Mouse (Mus musculus): ENCODE data around the gene 1110032F04Rik. TPM values are rescaled to one million over a fixed set of nuclear protein-coding genes. Genes with fewer than 3 reads are reported as not detected.
A peak's percentile ranks its signal among the peaks of the same experiment; 100 is the strongest.

Gene 1110032F04Rik
- total RNA-seq (2015; ENCODE audit: low replicate concordance) = not detected in 2 replicates
- not detected in 2 replicates for total RNA-seq (2017; ENCODE audit: low replicate concordance)

DNA sequence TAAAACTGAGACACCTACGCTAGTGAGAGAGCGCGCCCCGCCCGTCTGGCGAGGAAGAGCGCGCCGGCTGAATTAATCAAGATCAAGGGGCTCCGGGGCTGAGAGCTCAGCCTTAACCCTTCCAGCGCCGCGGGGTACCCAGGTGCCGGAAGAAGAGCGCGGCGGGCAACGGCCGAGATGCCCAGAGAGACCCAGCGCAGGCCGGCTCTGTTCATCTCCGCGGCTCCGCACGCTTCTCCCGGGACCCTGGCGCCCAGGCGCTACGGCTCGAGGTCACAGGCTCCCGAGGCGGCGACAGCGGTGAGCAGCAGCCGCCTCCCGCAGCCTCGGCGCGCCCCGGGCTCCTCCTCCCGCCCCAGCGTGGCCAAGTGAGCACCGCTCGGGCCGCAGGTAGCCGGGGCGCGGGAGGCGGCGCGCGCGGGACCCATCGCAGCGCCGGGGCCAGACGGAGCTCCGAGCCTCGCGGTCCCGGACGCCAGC lies at the start of gene 1110032F04Rik:
1110032F04Rik (plus strand) TSS at position 376 of the 480 bp plus-strand sequence.
- no peak for ATAC-seq (replicated peaks; ENCODE audit: low FRiP score, poor library complexity, severe bottlenecking)

DNA sequence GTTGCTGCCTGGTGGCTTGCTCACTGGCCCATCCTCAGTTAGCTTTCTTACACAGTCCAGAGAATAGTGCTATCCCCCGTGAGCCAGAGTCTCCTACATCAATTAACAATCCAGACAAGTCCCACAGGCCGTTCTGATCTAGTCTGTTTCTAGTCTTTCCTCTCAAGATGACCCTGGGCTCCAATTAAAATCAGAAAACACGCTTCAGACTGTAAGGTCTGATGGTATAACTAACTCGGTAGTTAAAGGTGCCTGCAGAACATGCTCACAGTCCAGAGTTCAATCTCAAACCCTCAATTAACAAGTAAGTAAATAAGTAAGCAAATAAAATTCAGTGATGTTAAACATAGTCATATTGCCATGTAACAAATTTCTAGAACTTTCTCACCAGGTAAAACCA lies 48.0 kb upstream of the 1110032F04Rik start:
- ATAC-seq (replicated peaks; ENCODE audit: low FRiP score, poor library complexity, severe bottlenecking) = no peak

DNA sequence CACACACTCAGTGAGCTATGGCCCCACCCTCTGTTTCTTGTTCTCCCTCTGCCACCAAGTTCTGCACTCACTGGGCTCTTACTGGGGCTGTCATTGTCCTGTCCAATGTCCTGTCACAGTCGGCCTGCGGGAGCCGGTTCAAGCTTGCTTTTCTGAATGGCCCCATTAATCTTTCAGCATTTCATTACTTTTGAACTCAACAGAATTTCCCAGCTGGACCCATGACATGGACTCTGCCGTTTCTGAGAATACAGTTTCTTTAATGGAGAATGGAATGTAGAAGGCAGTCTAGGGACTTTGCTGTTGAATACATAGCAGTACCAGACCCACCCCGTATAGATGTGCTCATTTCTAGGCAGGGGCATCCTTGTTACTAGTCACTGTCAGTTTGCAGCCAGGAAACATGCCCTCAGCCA lies 47.5 kb upstream of the 1110032F04Rik start:
- ATAC-seq (replicated peaks; ENCODE audit: low FRiP score, poor library complexity, severe bottlenecking) = no peak

DNA sequence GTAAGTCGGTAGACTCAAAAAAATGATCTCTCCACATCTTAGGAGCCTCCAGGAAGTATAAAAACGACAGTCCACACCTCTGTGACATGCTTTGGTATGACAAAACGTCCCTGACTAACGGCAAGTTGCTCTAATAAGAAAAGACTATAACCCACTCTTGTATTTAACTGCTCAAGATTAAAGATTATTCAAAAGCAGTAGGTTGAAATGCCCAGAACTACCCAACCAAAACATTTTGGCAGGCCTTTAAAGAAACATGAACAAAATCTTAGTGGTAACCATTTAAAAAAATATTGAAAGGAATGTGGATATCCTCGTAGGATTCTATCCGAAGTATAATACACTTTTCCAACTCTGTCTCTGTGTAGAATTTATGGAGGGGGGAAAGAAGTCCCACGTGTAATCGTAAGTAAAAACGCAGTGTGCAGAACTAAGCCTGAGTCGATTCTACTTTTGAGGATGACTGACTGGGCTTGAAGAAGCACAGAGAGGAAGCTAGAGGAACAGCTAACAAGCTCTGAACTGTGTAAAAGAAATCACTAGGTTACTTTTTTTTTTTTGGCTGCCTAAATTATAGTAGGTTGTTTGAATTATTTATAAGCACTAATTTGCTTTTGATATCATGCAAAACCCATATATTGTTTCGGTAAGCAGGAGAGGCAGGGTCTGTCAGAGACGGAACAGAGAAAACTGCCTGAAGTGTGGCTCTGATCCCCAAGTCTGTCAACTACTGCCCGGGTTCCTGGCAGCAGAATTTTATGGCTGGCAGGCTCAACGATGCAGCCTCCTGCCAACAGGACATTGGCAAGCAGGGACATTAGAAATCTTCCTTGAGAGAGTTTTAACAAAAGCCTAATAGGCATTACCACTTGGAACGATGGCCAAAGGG lies 45.3 kb upstream of the 1110032F04Rik start:
- ATAC-seq (replicated peaks; ENCODE audit: low FRiP score, poor library complexity, severe bottlenecking) = no peak

DNA sequence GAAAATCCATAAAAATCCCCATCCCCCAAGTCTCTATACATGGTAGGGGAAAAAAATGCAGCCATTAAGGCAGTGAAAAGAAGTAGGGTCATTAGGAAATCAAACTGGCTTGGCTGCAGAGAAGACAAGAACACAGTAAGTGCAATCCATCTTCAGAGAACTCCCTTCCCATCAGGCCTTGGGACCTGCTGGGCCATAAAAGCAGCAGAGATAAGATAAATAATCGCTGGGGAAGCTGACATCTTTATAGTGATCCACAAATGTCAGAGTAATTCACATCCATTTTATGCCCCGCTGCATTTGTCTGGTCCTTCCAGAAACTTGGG lies 44.7 kb upstream of the 1110032F04Rik start:
- ATAC-seq (replicated peaks; ENCODE audit: low FRiP score, poor library complexity, severe bottlenecking) = no peak

DNA sequence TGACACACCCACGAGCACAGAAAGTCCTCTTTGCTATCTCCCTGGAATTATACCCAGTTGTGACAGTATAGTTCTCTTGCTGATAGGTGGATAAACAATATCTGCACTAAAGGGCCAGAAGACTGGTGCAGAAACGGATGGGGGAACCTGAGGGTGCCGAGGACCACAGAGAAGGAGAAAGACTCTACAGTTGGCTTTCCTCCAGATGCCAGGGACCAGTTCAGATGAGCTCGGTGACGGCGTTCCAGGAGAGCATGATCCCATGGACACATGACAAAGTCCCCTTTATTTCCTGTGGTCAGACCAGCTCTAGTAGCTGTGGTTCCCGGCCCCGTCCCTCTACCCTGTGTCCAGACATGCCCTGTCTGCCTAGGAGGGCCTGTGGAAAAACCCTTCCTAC lies 44.2 kb upstream of the 1110032F04Rik start:
- no peak for ATAC-seq (replicated peaks; ENCODE audit: low FRiP score, poor library complexity, severe bottlenecking)

DNA sequence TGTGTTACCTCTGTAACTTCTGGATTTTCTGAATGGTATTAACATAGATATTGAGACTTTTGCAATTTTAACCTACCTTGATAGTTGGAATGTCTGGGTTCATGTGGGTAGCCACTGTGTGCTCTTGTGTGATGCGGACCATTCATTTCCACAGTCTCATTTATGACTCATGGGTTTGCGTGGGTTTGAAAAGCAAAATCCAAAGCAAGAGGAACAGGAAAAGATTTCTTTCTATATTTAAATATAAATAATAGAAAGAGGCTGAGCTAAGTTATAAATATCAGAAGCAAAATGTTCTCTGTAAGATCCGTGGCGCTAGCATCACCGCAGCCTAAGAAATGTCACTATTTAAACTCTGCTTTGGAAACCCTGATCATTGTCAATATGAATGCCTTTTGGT lies 41.7 kb upstream of the 1110032F04Rik start:
- no peak for ATAC-seq (replicated peaks; ENCODE audit: low FRiP score, poor library complexity, severe bottlenecking)

DNA sequence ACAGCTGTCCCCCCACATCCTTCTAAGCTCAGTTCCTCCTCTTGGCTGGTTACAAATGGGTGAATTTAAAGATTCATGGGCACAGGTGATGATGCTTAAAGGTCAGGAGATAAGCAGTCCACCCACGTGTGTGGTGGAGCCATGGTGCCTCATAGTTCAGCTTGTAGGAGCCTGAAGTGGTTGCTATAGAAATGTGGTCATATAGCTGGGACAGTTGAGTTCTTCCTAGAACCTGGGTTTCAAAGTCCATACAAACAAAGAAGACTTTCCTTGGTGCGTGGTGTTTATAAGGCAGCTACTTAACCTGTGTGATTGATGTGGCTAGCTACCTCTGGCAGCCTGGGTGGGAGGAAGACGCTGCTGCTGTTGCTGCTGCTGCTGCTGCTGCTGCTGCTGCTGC lies 39.4 kb upstream of the 1110032F04Rik start:
- ATAC-seq (replicated peaks; ENCODE audit: low FRiP score, poor library complexity, severe bottlenecking) = no peak

DNA sequence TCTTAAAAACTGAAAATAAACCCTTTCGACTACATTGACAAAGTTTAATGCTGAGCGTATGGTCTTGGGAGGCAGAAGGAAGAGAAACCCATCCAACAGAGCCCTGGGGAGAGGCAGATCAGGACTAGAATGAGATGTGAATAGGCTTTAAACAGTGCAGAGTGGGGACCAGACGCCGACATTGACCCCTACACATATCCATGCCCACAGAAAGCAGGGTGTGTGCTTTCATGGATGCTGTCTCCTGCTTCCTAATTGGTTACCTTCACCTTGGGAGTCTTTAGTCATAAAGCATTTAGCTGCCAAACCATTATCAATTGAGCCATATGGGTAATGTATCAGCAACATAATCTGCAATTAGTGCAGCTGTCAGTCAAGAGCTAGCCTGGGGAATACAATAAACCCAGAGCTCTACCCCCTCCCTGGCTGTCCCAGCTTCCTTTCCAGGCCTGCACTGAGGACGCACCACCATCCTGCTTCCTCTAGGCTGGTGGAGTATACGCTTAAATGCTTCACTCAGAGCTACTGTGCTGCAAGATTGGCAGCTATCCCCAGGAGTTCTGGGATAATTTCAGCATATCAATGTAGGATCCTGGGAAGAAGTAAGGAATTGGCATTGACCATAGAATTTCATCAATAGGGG lies 32.4 kb upstream of the 1110032F04Rik start:
- ATAC-seq (replicated peaks; ENCODE audit: low FRiP score, poor library complexity, severe bottlenecking) = no peak

DNA sequence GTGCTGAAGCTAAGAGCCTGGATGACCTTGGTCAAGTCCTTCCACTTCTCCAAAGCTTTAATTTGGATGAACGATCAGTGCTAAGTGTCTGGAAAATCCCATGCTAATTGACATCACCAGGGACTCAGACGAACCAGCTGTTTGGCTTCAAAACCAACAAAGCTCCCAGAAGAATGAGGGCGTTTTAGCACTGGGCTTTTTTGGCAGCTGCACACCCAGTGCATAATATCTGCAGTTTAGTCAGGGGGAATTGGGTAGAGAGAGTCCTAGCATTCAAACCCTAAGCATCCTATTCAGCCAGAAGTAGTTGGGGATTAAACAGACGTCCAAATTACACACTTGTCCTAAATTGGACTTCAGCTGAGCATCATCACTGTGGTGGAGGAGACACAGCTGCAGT lies 29.2 kb upstream of the 1110032F04Rik start:
- ATAC-seq (replicated peaks; ENCODE audit: low FRiP score, poor library complexity, severe bottlenecking) = no peak

DNA sequence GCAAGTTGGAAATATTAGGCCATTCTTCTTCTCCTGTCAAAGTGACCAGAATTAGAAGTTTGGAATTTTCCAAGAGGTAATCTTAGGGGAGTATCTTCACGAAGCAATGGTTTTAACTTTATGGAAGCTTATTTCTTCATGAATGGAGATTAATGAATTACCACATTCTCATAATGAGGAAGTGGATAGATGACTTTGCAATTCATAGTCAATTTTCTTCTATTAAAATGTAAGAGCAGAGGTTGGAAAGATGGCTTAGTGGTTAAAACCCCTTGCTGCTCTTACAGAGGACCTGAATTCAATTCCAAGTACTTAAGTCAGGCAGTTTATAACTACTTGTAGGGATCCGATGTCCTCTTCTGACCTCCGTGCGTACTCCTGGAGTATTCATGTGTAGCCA lies 25.4 kb upstream of the 1110032F04Rik start:
- ATAC-seq (replicated peaks; ENCODE audit: low FRiP score, poor library complexity, severe bottlenecking) = no peak

DNA sequence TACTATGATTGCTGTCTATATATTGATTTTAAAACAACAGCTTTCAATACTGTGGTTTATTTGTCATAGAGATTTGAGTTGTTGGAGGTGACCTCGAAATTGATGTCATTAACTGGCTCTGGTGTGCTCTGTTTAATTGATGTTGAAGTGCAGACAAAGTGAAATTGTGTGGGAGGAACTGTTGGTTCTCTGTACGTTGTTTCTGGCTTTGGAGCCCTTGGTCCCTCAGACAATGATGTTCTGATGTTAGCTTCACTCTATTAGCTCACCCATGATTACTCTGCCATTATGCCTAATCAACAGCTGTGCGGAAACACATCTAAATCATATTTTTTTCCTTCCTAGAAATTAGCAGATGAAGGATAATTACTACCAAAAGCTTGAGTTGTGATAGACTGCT lies 21.1 kb upstream of the 1110032F04Rik start:
- no peak for ATAC-seq (replicated peaks; ENCODE audit: low FRiP score, poor library complexity, severe bottlenecking)

DNA sequence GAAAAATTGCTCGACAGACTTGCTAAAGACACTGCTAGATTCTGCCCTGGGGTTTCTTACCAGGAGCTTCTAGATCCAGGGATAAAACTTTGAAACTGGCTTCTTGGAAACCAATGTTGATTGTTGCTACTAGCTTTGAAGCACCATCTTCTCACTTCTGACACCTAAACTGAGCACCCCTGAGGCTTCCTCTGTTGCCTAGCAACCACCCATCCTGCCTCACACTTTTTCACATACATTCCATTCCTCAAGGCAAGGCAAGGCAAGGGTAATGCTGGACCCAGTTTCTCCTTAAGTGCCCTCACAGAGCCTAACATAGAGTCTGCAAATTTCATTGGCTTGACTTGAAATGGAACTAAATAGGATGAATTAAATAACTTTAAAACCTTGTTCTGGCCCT lies 17.0 kb upstream of the 1110032F04Rik start:
- ATAC-seq (replicated peaks; ENCODE audit: low FRiP score, poor library complexity, severe bottlenecking) = no peak

DNA sequence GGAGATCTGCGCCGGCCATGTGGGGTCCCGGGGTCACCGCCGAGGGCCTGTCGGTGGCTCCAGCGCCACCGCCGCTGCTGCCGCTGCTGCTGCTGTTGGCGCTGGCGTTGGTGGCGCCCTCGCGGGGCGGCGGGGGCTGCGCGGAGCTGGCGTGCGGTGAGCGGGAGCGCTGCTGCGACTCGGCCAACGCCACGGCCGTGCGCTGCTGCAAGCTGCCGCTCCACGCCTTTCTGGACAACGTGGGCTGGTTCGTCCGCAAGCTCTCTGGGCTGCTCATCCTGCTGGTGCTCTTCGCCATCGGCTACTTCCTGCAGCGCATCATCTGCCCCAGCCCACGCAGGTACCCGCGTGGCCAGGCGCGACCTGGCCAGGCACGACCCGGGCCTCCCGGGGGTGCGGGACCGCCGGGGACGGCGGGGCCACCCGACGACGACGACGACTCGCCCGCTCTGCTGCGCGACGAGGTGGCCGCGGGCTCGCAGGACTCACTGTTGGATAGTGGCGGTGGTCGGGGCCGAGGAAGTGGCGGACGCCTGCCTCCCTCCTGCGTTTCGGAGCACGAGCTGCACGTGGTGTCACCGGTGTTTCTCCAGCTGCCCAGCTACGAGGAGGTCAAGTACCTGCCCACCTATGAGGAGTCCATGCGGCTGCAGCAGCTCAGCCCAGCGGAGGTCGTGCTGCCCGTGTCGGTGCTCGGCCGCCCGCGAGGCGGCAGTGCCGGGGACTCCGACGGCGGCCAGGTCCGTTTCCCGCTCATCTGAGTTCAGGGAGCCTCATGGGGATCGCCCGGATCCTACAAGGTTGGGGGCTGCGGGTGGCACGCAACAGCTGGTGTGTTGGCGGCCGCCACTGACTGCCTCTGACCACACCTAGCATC lies 543 bp downstream of the 1110032F04Rik start:
- ATAC-seq (replicated peaks; ENCODE audit: low FRiP score, poor library complexity, severe bottlenecking) = 0 out of 2 replicates have a peak, but pooled peaks have one; percentile 34

DNA sequence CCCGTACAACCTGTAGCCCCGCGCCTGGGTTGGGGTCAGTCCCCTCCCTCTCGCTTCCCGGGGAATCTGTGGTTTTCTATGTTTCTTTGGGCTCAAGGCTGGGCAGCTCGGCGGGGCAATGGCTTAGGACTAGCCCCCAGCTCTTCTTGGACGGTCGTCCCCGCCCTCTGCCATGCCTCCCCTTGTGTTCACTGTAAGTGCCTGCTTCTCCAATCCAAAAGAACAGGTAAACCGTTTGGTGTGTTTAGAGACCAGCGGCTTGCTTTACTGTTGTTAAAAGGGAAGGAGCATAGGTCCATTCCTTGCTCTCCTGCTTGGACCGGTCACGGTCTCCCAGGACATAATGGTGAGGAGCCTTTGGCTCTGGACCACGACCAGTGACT lies 1.2 kb downstream of the 1110032F04Rik start:
- no peak for ATAC-seq (replicated peaks; ENCODE audit: low FRiP score, poor library complexity, severe bottlenecking)

DNA sequence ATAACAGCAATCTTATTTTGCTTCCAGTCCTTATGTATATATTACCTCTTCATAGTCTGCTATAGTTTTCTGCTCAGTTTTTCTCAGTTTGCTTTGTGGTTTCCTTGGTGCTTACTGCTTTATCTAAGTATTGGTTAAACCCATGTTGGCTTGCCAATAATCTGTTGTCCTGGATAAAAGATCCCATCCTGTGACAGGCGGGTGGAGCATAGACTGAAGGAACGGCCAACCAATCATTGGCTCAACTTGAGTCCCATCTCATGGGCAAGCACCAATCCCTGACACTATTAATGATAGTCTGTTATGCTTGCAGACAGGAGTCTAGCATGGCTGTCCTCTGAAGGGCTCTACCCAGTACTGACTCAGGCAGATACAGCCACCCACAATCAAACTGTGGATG lies 4.7 kb downstream of the 1110032F04Rik start:
- no peak for ATAC-seq (replicated peaks; ENCODE audit: low FRiP score, poor library complexity, severe bottlenecking)

DNA sequence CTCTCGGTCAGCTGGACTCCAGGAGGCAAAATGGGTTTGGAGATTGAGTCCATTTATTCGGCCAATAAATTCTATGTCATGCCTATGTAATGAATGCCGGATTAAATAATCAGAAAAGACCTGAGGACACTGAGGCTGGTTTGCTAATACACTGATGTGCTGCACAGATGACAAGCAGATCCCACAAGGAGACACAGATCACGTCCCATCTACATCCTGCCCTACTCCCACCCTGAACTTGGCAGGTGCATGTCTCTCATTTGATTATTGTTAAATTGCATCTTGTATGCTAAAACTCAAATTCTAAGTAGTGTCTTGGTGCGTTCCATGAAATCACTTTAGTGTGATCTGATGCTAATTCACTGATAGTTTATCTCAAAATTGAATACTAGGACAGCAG lies 17.5 kb downstream of the 1110032F04Rik start:
- no peak for ATAC-seq (replicated peaks; ENCODE audit: low FRiP score, poor library complexity, severe bottlenecking)

DNA sequence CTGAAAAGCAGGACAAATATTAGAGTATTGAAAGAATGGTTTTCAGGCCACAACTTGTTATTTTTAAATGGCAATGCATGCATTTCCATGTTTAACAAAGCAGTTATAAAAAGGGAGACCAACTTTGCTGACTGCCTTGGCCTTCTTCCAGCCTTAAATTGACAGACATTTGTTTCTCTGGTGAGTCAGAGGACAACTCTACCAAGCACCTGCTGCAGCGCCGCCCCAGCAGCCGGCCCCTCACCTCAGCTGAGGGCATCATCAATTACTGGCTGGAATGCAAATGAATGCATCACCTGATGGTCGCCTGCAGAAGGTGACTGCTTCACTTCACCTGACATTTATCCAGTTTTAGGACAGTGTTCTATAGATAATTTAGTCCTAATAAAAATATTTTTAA lies 26.0 kb downstream of the 1110032F04Rik start:
- ATAC-seq (replicated peaks; ENCODE audit: low FRiP score, poor library complexity, severe bottlenecking) = no peak

DNA sequence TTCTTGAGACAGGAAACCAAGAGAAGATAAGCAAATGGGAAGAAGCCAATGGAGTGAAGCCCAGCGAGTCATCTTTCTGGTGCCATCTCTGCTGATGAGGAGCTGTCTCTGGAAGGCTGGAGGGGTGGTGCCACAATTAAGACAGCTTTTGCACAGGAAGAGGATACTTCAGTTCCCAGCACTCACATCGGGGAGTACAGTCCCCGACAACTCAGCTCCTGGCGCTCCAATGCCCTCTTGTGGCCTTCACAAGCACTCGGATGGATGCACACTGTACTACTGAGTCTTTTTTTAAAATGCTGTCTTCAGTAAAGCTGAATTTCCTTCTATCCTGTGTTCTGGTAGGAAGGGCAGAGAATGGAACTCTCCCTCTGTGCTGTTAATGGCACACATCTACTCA lies 27.8 kb downstream of the 1110032F04Rik start:
- ATAC-seq (replicated peaks; ENCODE audit: low FRiP score, poor library complexity, severe bottlenecking) = no peak

DNA sequence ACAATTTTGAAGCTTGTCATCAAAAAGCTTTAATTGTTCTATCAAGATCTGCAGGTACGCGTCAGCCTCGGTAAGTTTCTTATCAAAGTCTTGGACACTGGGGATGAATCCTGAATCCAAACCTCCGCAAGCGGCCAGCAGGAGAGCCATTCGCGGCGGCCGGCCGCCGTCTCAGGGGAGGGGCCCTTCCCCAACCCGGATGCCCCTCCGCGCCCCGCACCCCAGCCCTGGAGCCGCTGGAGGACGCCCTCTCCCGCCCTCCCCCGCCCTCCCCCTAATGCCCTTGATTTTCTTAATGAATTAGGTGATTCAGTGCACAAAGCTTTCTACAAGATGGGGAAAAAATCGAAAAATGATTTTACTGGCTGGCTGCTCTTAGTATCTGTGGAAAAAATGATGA lies 33.2 kb downstream of the 1110032F04Rik start:
- peak; percentile 75 for ATAC-seq (replicated peaks; ENCODE audit: low FRiP score, poor library complexity, severe bottlenecking)

Data from erythroid progenitor cell, adult 5-6 weeks (primary cell).